Mouse (Mus musculus) spleen, postnatal 36 days (tissue): ENCODE data around the gene Ptgdr2.

Source experiments
- DNase-seq, 2 experiments: peaks; one replicate each; pipeline ENCODE4 v3.0.0; 2022; ENCODE audit warnings: low spot score in 2 of 2, mixed read lengths in 1 of 2

Gene Ptgdr2

GRCm38 (mm10) chr19:10975187-10975586 lies 38.2 kb downstream of the Ptgdr2 start:
- no peak for DNase-seq

- no peak for DNase-seq
These were observed 39.4 kb downstream of the Ptgdr2 start for GRCm38 (mm10) chr19:10976318-10976717.

GRCm38 (mm10) chr19:10979184-10980168 lies 42.5 kb downstream of the Ptgdr2 start:
- DNase-seq, result peak; percentile 90 to 94

GRCm38 (mm10) chr19:10980210-10980609 lies 43.2 kb downstream of the Ptgdr2 start:
- DNase-seq, result peak in 1 of 2 experiments; percentile 8

- DNase-seq, result peak in 1 of 2 experiments; percentile 22
These were observed 46.2 kb downstream of the Ptgdr2 start for GRCm38 (mm10) chr19:10983146-10983545.

GRCm38 (mm10) chr19:10984551-10984950 lies 47.6 kb downstream of the Ptgdr2 start:
- no peak for DNase-seq

- DNase-seq, result no peak
These were observed 48.9 kb downstream of the Ptgdr2 start for GRCm38 (mm10) chr19:10985889-10986288.

GRCm38 (mm10) chr19:10988563-10988962 lies 51.6 kb downstream of the Ptgdr2 start:
- DNase-seq, result no peak

GRCm38 (mm10) chr19:10990751-10991150 lies 53.8 kb downstream of the Ptgdr2 start:
- no peak for DNase-seq

GRCm38 (mm10) chr19:10991911-10992310 lies 55.0 kb downstream of the Ptgdr2 start:
- DNase-seq, result no peak
